Mouse (Mus musculus): ENCODE data around the gene Gm21887. TPM values are rescaled to one million over a fixed set of nuclear protein-coding genes. Genes with fewer than 3 reads are reported as not detected.
"Not testable (repeated sequence)": the region's sequence is repeated elsewhere in the genome, so short reads cannot be mapped to it uniquely, and the experiment has no call there.

Gm21887 gene
- polyA plus RNA-seq, 1 experiment from 2014 or later, result 175 TPM

- peaks cover 12% of the 10 kb centered on the region for H3K36me3 ChIP-seq (ENCODE audit: control insufficient read depth, insufficient read depth, low read length)
- H3K27me3 ChIP-seq (ENCODE audit: control insufficient read depth, insufficient read depth, low read length); ATAC-seq (ENCODE audit: low FRiP score); H3K4me1 ChIP-seq (replicated peaks; ENCODE audit: control insufficient read depth, insufficient read depth, low read length); DNase-seq (ENCODE audit: low spot score); H3K27ac ChIP-seq (ENCODE audit: low read depth, low read length); H3K4me3 ChIP-seq (ENCODE audit: low read depth, low read length); H3K9ac ChIP-seq (ENCODE audit: low read depth, low read length); H3K4me2 ChIP-seq (replicated peaks; ENCODE audit: low read depth, low read length): not testable (repeated sequence)
- peaks cover 17% of the 10 kb centered on the region for H3K9me3 ChIP-seq (ENCODE audit: control insufficient read depth, low read length)
- WGBS, result 93% methylated on average over 3 of the region's 13 CpGs
Measured at GRCm38 (mm10) chrX:170013421-170013820, 4.0 kb downstream of the Gm21887 start.

GRCm38 (mm10) chrX:170014038-170014437 lies 4.6 kb downstream of the Gm21887 start:
- not testable (repeated sequence) for H3K4me1 ChIP-seq (replicated peaks; ENCODE audit: control insufficient read depth, insufficient read depth, low read length); DNase-seq (ENCODE audit: low spot score); H3K9ac ChIP-seq (ENCODE audit: low read depth, low read length); H3K27ac ChIP-seq (ENCODE audit: low read depth, low read length); H3K27me3 ChIP-seq (ENCODE audit: control insufficient read depth, insufficient read depth, low read length); H3K4me2 ChIP-seq (replicated peaks; ENCODE audit: low read depth, low read length); H3K4me3 ChIP-seq (ENCODE audit: low read depth, low read length); ATAC-seq (ENCODE audit: low FRiP score)
- Histone ChIP-seq H3K9me3 (ENCODE audit: control insufficient read depth, low read length) (peaks cover 22% of the 10 kb centered on the region), H3K36me3 (ENCODE audit: control insufficient read depth, insufficient read depth, low read length) (peaks cover 19% of the 10 kb centered on the region)
- 85% methylated on average over 7 of the region's 13 CpGs for WGBS

GRCm38 (mm10) chrX:170015883-170016282 lies 6.4 kb downstream of the Gm21887 start:
- Histone ChIP-seq H3K36me3 (ENCODE audit: control insufficient read depth, insufficient read depth, low read length) (peaks cover 20% of the 10 kb centered on the region), H3K9me3 (ENCODE audit: control insufficient read depth, low read length) (peaks cover 17% of the 10 kb centered on the region)
- not testable (repeated sequence) for ATAC-seq (ENCODE audit: low FRiP score); DNase-seq (ENCODE audit: low spot score); H3K9ac ChIP-seq (ENCODE audit: low read depth, low read length); H3K4me2 ChIP-seq (replicated peaks; ENCODE audit: low read depth, low read length); H3K4me1 ChIP-seq (replicated peaks; ENCODE audit: control insufficient read depth, insufficient read depth, low read length); H3K27ac ChIP-seq (ENCODE audit: low read depth, low read length); H3K27me3 ChIP-seq (ENCODE audit: control insufficient read depth, insufficient read depth, low read length); H3K4me3 ChIP-seq (ENCODE audit: low read depth, low read length)
- 90% methylated on average over 10 of the region's 12 CpGs for WGBS

GRCm38 (mm10) chrX:170017333-170018245 lies 8.1 kb downstream of the Gm21887 start:
- H3K4me3 ChIP-seq (ENCODE audit: low read depth, low read length); H3K9ac ChIP-seq (ENCODE audit: low read depth, low read length); H3K4me2 ChIP-seq (replicated peaks; ENCODE audit: low read depth, low read length); H3K27ac ChIP-seq (ENCODE audit: low read depth, low read length); H3K27me3 ChIP-seq (ENCODE audit: control insufficient read depth, insufficient read depth, low read length); H3K4me1 ChIP-seq (replicated peaks; ENCODE audit: control insufficient read depth, insufficient read depth, low read length): not testable (repeated sequence)
- WGBS, result 56% methylated on average over 27 of the region's 27 CpGs
- DNase-seq (ENCODE audit: low spot score) (peak; percentile 78), ATAC-seq (ENCODE audit: low FRiP score) (peak; percentile 90)
- Histone ChIP-seq H3K36me3 (ENCODE audit: control insufficient read depth, insufficient read depth, low read length) (peaks cover 15% of the 10 kb centered on the region), H3K9me3 (ENCODE audit: control insufficient read depth, low read length) (peaks cover 14% of the 10 kb centered on the region)

- DNase-seq (ENCODE audit: low spot score) (peak; percentile 41), ATAC-seq (ENCODE audit: low FRiP score) (peak; percentile 78)
- not testable (repeated sequence) for H3K9ac ChIP-seq (ENCODE audit: low read depth, low read length); H3K4me1 ChIP-seq (replicated peaks; ENCODE audit: control insufficient read depth, insufficient read depth, low read length); H3K4me3 ChIP-seq (ENCODE audit: low read depth, low read length); H3K27me3 ChIP-seq (ENCODE audit: control insufficient read depth, insufficient read depth, low read length); H3K4me2 ChIP-seq (replicated peaks; ENCODE audit: low read depth, low read length)
- Histone ChIP-seq H3K36me3 (ENCODE audit: control insufficient read depth, insufficient read depth, low read length) (peaks cover 15% of the 10 kb centered on the region), H3K27ac (ENCODE audit: low read depth, low read length) (0 out of 2 replicates have a peak overlapping the region, but pooled peaks have one; percentile 1), H3K9me3 (ENCODE audit: control insufficient read depth, low read length) (peaks cover 14% of the 10 kb centered on the region)
- 86% methylated on average over 66 of the region's 66 CpGs for WGBS
Measured at GRCm38 (mm10) chrX:170018571-170019218, 9.2 kb downstream of the Gm21887 start.

- Histone ChIP-seq H3K36me3 (ENCODE audit: control insufficient read depth, insufficient read depth, low read length) (peaks cover 15% of the 10 kb centered on the region), H3K9me3 (ENCODE audit: control insufficient read depth, low read length) (peaks cover 14% of the 10 kb centered on the region), H3K27ac (ENCODE audit: low read depth, low read length) (peak overlapping the region; percentile 8; the same call in 1 of the 2 replicates)
- 86% methylated on average over 30 of the region's 30 CpGs for whole genome bisulfite sequencing
- H3K4me3 ChIP-seq (ENCODE audit: low read depth, low read length); H3K9ac ChIP-seq (ENCODE audit: low read depth, low read length); H3K27me3 ChIP-seq (ENCODE audit: control insufficient read depth, insufficient read depth, low read length); H3K4me1 ChIP-seq (replicated peaks; ENCODE audit: control insufficient read depth, insufficient read depth, low read length); H3K4me2 ChIP-seq (replicated peaks; ENCODE audit: low read depth, low read length): not testable (repeated sequence)
- ATAC-seq (ENCODE audit: low FRiP score) (peak; percentile 61), DNase-seq (ENCODE audit: low spot score) (peak; percentile 34)
Measured at GRCm38 (mm10) chrX:170019219-170019953, 9.9 kb downstream of the Gm21887 start.

GRCm38 (mm10) chrX:170019954-170020689 lies 10.7 kb downstream of the Gm21887 start:
- Histone ChIP-seq H3K36me3 (ENCODE audit: control insufficient read depth, insufficient read depth, low read length) (peaks cover 15% of the 10 kb centered on the region), H3K9me3 (ENCODE audit: control insufficient read depth, low read length) (peaks cover 14% of the 10 kb centered on the region), H3K27ac (ENCODE audit: low read depth, low read length) (peak overlapping the region; percentile 8; the same call in 1 of the 2 replicates)
- H3K4me1 ChIP-seq (replicated peaks; ENCODE audit: control insufficient read depth, insufficient read depth, low read length); ATAC-seq (ENCODE audit: low FRiP score); H3K27me3 ChIP-seq (ENCODE audit: control insufficient read depth, insufficient read depth, low read length); H3K4me2 ChIP-seq (replicated peaks; ENCODE audit: low read depth, low read length); H3K9ac ChIP-seq (ENCODE audit: low read depth, low read length); H3K4me3 ChIP-seq (ENCODE audit: low read depth, low read length): not testable (repeated sequence)
- peak; percentile 37 for DNase-seq (ENCODE audit: low spot score)
- WGBS, result 57% methylated on average over 14 of the region's 14 CpGs

GRCm38 (mm10) chrX:170020690-170021050 lies 11.2 kb downstream of the Gm21887 start:
- ATAC-seq (ENCODE audit: low FRiP score); H3K27ac ChIP-seq (ENCODE audit: low read depth, low read length); H3K9ac ChIP-seq (ENCODE audit: low read depth, low read length); H3K4me1 ChIP-seq (replicated peaks; ENCODE audit: control insufficient read depth, insufficient read depth, low read length); H3K4me2 ChIP-seq (replicated peaks; ENCODE audit: low read depth, low read length); H3K4me3 ChIP-seq (ENCODE audit: low read depth, low read length); H3K27me3 ChIP-seq (ENCODE audit: control insufficient read depth, insufficient read depth, low read length): not testable (repeated sequence)
- H3K9me3 ChIP-seq (ENCODE audit: control insufficient read depth, low read length), result peaks cover 14% of the 10 kb centered on the region
- DNase-seq (ENCODE audit: low spot score), result peak; percentile 80
- 50% methylated on average over 9 of the region's 9 CpGs for WGBS
- peaks cover 15% of the 10 kb centered on the region for H3K36me3 ChIP-seq (ENCODE audit: control insufficient read depth, insufficient read depth, low read length)

Data from hindbrain, embryonic 11.5 days (tissue).